Mouse (Mus musculus) Patski (cell line): Measurements from ENCODE around the gene Ltb4r1. TPM values are rescaled to one million over a fixed set of nuclear protein-coding genes. Genes with fewer than 3 reads are reported as not detected.
"Not testable (repeated sequence)": the region's sequence is repeated elsewhere in the genome, so short reads cannot be mapped to it uniquely, and the experiment has no call there.

Source experiments
- ATAC-seq: fragments of 100-300 bp; one replicate; pipeline ENCODE4 v1.8.0; 2021
- CTCF ChIA-PET: fragments of 350-600 bp; sonication (Branson Sonifier 250); formaldehyde crosslinking; loops from one replicate; lab custom pipeline; 2022; ENCODE audit warnings: inconsistent platforms; lab: Charles Lee
- POLR2A ChIA-PET: fragments of 350-600 bp; sonication (Branson Sonifier 250); formaldehyde crosslinking; loops from one replicate; lab custom pipeline; 2022; ENCODE audit warnings: antibody characterized with exemption, inconsistent platforms; lab: Charles Lee
- DNase-seq: peaks from one replicate; pipeline ENCODE4 v3.0.0-alpha.2; 2011; ENCODE audit warnings: low read depth, low spot score
- H3K27me3 ChIP-seq: fragments of 371-371 bp; one replicate; pipeline ENCODE4 v1.5.1; 2021
- CTCF ChIP-seq: fragments of 100-300 bp; IDR thresholded peaks from one replicate; pipeline ENCODE4 v1.5.1; 2021
- in situ Hi-C: fragments of 300-500 bp; cut with MboI; formaldehyde crosslinking; loops from 3 replicates; pipeline ENCODE4 v1.11.1; 2018; ENCODE audit warnings: low pct_unique_long_range_greater_than_20kb, mixed read lengths
- polyA plus RNA-seq: library from polyadenylated mRNA; unstranded; gene quantifications from one replicate; pipeline ENCODE4 v1.2.3, GENCODE M21; 2021

The Ltb4r1 gene
- polyA plus RNA-seq, 1 experiment from 2014 or later: not detected

- DNase-seq (no peak), ATAC-seq (peak; percentile 81)
- POLR2A ChIA-PET: interaction anchor here (2.6 kb wide), 1 partner anchor 63 kb away, joined by 14 read pairs; the partner anchor contains the start of gene Tinf2
- CTCF ChIA-PET: interaction anchor here (2.1 to 8.2 kb wide), 4 partner anchors 10 to 70 kb away, joined by 8 to 80 read pairs (median 12); partner anchors contain the start of gene Tinf2
- in situ Hi-C loops: no loop called here
- TF ChIP-seq CTCF: no peak
- H3K27me3 ChIP-seq: no peaks in the 10 kb centered on the region
These were observed 20.4 kb upstream of the Ltb4r1 start, which contains the start of the genes Dhrs1 and Nop9 for GRCm38 (mm10) chr14:55745180-55745860. Dhrs1 (minus strand) TSS chr14:55745690. Nop9 (plus strand) TSS chr14:55745693.

DNA sequence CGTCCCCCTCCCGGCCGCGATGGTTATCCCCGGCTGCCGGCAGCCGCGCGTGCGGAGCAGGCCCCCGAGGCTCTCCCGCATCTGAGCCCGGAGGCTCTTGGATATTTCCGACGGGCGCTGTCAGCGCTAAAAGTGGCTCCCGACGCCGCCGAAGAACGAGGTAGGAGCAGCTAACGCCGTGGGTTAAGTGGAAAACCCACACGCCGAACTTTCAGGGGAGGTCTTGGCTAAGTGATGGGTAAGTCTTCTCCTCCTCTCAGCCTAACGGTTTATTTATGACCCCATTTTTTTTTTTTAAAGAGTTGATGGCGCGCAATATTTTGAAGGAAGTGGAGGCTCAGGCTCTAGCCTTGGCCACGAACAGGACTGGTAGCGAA, 19.9 kb upstream of the Ltb4r1 start:
- in situ Hi-C loops: no loop called here
- H3K27me3 ChIP-seq: no peaks in the 10 kb centered on the region
- DNase-seq (no peak), ATAC-seq (peak; percentile 31)
- TF ChIP-seq CTCF: no peak
- ChIA-PET POLR2A (interaction anchor here (2.6 kb wide), 1 partner anchor 64 kb away, joined by 14 read pairs; the partner anchor contains the start of gene Tinf2), CTCF (interaction anchor here (8.2 kb wide), 1 partner anchor 63 kb away, joined by 80 read pairs; the partner anchor contains the start of gene Tinf2)

DNA sequence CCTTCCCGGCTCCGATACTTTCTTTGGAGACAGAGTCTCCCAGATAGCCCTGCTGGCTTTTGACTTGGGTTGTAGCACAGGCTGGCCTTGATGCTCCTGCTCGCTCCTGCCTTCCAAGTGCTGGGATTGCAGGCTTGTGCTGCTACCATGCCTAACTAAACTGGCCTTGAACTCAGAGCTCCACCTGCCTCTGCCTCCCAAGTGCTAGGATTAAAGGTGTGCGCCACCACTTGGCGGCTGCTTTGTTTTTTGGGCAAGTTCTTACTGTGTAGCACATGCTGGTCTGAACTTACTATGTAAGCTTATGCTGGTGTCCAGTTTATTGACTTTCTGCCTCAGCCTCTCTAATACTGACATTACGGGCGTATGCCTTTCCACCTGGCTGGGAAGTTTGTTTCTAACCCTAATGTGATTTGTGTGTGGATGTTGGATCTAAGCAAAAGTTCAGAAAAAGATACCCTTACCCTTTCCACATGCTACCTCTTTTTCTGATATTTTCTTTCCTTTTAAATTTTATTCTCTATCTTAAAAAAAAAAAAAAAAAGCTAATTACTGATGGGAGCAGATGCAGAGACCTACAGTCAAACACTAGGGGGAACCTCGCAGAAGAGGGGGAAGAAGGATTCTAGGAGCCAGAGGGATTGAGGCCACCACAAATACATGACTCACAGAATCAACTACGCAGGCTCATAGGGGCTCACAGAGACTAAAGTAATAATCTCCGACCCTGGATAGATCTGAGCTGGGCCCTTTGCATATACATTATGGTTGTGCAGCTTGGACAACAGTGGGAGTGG, 18.5 kb upstream of the Ltb4r1 start:
- ChIA-PET POLR2A (no interaction called here), CTCF (interaction anchor here (8.2 kb wide), 1 partner anchor 64 kb away, joined by 80 read pairs; the partner anchor contains the start of gene Tinf2)
- H3K27me3 ChIP-seq: no peaks in the 10 kb centered on the region
- DNase-seq (no peak), ATAC-seq (no peak)
- TF ChIP-seq CTCF: no peak
- in situ Hi-C loops: no loop called here

DNA sequence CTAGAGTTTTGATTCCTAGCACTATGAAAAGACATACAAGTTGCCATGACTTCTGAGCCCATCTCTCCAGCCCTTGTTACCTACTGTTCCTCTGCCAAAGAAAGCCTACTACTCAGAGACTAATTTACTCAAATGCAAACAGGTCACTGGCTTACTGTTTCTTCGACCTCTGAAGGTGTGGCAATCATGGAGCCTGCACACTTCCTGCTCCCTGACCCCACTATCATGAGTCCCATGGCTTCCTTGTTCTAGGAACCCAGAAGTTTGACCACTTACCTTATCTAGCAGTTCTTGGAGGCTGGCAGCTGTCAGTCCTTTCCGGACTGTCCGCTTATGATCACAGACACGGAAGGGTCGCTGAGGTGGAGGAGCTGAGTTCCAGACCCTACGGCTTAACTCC, 8.2 kb upstream of the Ltb4r1 start:
- no peak for ATAC-seq
- ChIA-PET POLR2A (no interaction called here), CTCF (interaction anchor here (1.0 to 1.6 kb wide), 2 partner anchors 9 to 13 kb away, joined by 3 read pairs; no protein-coding TSS in a partner anchor)
- in situ Hi-C loops: no loop called here
- no peak for TF ChIP-seq CTCF
- no peak for DNase-seq
- H3K27me3 ChIP-seq: no peaks in the 10 kb centered on the region

GRCm38 (mm10) chr14:55758363-55758784, 7.4 kb upstream of the Ltb4r1 start, which contains the start of gene Cideb:
Cideb (minus strand) TSS chr14:55758458.
- ChIA-PET POLR2A (no interaction called here), CTCF (interaction anchor here (1.0 kb wide), 1 partner anchor 14 kb away, joined by 3 read pairs; no protein-coding TSS in a partner anchor)
- TF ChIP-seq CTCF: no peak
- no peaks in the 10 kb centered on the region for H3K27me3 ChIP-seq
- in situ Hi-C loops: no loop called here
- no peak for DNase-seq
- peak; percentile 59 for ATAC-seq

GRCm38 (mm10) chr14:55760156-55760555, 5.6 kb upstream of the Ltb4r1 start:
- ChIA-PET POLR2A (interaction anchor here (0.7 kb wide), 1 partner anchor 94 kb away, joined by 3 read pairs; no protein-coding TSS in a partner anchor), CTCF (interaction anchor here (0.6 to 1.9 kb wide), 4 partner anchors 16 to 76 kb away, joined by 3 to 5 read pairs (median 3); no protein-coding TSS in a partner anchor)
- H3K27me3 ChIP-seq, in situ Hi-C loops, ATAC-seq, DNase-seq: not testable (repeated sequence)

GRCm38 (mm10) chr14:55761163-55761562, 4.6 kb upstream of the Ltb4r1 start, which contains the start of gene Ltb4r2:
Ltb4r2 (plus strand) TSS chr14:55761428.
- ATAC-seq: no peak
- in situ Hi-C loops: no loop called here
- no peak for DNase-seq
- H3K27me3 ChIP-seq: no peaks in the 10 kb centered on the region
- CTCF ChIA-PET: interaction anchor here (0.8 to 1.9 kb wide), 3 partner anchors 10 to 77 kb away, joined by 3 to 5 read pairs (median 3); no protein-coding TSS in a partner anchor
- TF ChIP-seq CTCF: no peak
- POLR2A ChIA-PET: no interaction called here

GRCm38 (mm10) chr14:55762001-55762821, 3.6 kb upstream of the Ltb4r1 start:
- H3K27me3 ChIP-seq: no peaks in the 10 kb centered on the region
- ATAC-seq (no peak), DNase-seq (no peak)
- ChIA-PET POLR2A (no interaction called here), CTCF (no interaction called here)
- in situ Hi-C loops: no loop called here
- TF ChIP-seq CTCF: no peak

GRCm38 (mm10) chr14:55763166-55763565, 2.6 kb upstream of the Ltb4r1 start:
- peaks cover 4% of the 10 kb centered on the region for H3K27me3 ChIP-seq
- ATAC-seq: peak; percentile 23
- ChIA-PET CTCF (no interaction called here), POLR2A (no interaction called here)
- TF ChIP-seq CTCF: no peak
- in situ Hi-C loops: no loop called here
- DNase-seq: no peak
